Mouse (Mus musculus): ENCODE data around the gene 1700123O20Rik.

DNA sequence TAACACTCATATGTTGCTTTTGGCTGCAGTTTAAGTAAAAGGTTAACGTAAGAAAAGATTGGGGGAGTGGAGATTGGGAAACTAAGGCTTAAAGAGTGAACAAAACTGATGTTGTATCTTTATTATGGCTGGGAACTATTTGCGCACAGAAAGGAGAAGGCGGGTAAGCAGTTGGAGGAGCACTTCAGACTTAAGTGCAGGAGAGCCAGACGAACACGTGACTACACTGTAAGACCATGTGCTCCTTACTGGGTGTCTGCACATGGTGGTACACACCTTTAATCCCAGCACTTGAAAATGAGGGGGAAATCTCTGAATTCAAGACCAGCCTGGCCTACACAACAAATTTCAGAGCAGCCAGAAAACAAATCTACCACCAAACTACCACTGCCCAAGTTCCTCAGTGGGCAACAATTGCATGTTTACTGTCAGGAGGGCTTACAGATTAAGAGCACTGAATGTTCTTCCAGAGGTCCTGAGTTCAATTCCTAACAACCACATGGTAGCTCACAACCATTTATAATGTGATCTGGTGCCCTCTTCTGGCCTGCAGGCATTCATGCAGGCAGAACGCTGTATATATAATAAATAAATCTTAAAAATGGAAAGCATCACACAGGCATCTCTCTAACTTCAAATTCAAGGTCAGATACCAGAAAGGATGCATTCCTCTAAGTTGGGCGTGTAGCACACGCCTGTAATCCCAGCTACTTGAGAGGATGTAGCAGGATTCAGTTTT lies 38.9 kb upstream of the 1700123O20Rik start:
- no peak for TF ChIP-seq POLR2A (IDR thresholded peaks at IDR 0.05; ENCODE audit: borderline replicate concordance, extremely low read depth, insufficient read depth, insufficient read length, poor library complexity, severe bottlenecking)
- no peak for TF ChIP-seq CTCF (IDR thresholded peaks at IDR 0.05; ENCODE audit: borderline replicate concordance, extremely low read depth, insufficient read depth, insufficient read length)
